Mouse (Mus musculus): ENCODE data around the gene Dimt1. TPM values are rescaled to one million over a fixed set of nuclear protein-coding genes. Genes with fewer than 3 reads are reported as not detected.

Dimt1 gene
- total and polyA plus RNA-seq, 3 experiments, result 35.2 to 49.1 TPM; not detected in 1

DNA sequence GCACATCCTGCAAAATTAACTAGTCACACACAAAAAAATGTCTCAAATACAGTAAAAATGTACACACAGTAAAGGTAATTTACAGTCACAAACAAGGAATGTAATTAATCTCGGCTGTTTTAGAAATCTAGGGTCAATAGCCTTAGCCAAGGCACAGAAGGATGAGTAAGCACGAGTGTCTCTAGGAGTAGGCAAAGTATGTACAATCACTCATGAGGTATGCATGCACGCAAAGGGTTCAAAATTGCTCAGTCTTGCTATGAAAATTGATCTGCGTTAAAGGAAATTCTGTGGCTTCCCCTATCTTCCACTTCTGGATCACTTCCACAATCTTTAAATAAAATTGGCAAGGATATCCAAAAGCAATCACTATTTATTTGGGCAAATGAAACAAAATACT, 14.6 kb downstream of the Dimt1 start:
- TF ChIP-seq ZNF384 (IDR thresholded peaks at IDR 0.05; ENCODE audit: low read depth, low read length) (no peak), MYC (IDR thresholded peaks at IDR 0.05; ENCODE audit: low read depth, low read length) (no peak), EP300 (IDR thresholded peaks at IDR 0.05; ENCODE audit: low read depth in 1 of 2, low read length in 2 of 2) (no peak), KAT2A (conservative IDR thresholded peaks at IDR 0.05; ENCODE audit: low read depth, low read length) (no peak), SIN3A (IDR thresholded peaks at IDR 0.05; ENCODE audit: low read length) (no peak)
- H3K9ac ChIP-seq (ENCODE audit: control insufficient read depth, low read depth, low read length, poor library complexity, severe bottlenecking), result no peak overlapping the region
- H3K4me3 ChIP-seq (ENCODE audit: control insufficient read depth in 1 of 2, insufficient read depth in 1 of 2, low read depth in 2 of 2, low read length in 2 of 2), result no peak overlapping the region
- H3K36me3 ChIP-seq (ENCODE audit: control insufficient read depth in 1 of 2, insufficient read depth in 2 of 2, low read length in 2 of 2), result peaks cover 7 to 45% of the 10 kb centered on the region in 2 experiments
- DNase-seq (ENCODE audit: low read depth, low spot score), result no peak
- no peaks in the 10 kb centered on the region for H3K27me3 ChIP-seq (ENCODE audit: control insufficient read depth in 1 of 2, insufficient read depth in 2 of 2, low read length in 2 of 2)
- H3K9me3 ChIP-seq (replicated peaks; ENCODE audit: insufficient read depth, low read length), result no peaks in the 10 kb centered on the region
- no peak overlapping the region for H3K27ac ChIP-seq (ENCODE audit: control insufficient read depth, low read depth, low read length)
- no peaks in the 10 kb centered on the region for H3K79me2 ChIP-seq (ENCODE audit: control insufficient read depth, insufficient read depth, low read length, poor library complexity)
- no peaks in the 10 kb centered on the region; a peak in 1 of 4 replicates for H3K4me1 ChIP-seq (ENCODE audit: control insufficient read depth in 1 of 2, insufficient read depth in 2 of 2, low read length in 2 of 2)

DNA sequence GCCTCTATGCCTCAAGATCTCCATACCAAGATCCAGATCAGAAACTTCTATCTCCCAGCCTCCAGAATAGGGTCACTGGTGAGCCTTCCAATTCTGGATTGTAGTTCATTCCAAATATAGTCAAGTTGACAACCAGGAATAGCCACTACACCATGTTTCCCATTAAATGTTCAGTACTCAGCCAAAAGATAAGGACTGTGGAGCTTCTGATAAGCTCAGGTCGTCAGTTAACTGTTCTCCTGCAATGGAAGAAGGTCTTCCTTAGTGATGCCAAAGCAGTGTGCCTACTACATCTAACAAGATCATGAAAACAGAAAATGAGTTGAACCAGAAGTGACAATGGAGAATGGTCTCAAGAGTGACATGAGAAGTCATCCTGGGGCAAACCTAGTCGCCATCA, 50.0 kb downstream of the Dimt1 start:
- H3K4me3 ChIP-seq (ENCODE audit: control insufficient read depth in 1 of 2, insufficient read depth in 1 of 2, low read depth in 2 of 2, low read length in 2 of 2), result peak overlapping the region in 1 of 2 experiments; percentile 28; a peak in 1 of 4 replicates
- no peak overlapping the region for H3K9ac ChIP-seq (ENCODE audit: control insufficient read depth, low read depth, low read length, poor library complexity, severe bottlenecking)
- no peaks in the 10 kb centered on the region for H3K9me3 ChIP-seq (replicated peaks; ENCODE audit: insufficient read depth, low read length)
- no peaks in the 10 kb centered on the region for H3K27me3 ChIP-seq (ENCODE audit: control insufficient read depth in 1 of 2, insufficient read depth in 2 of 2, low read length in 2 of 2)
- no peak for DNase-seq (ENCODE audit: low read depth, low spot score)
- H3K27ac ChIP-seq (ENCODE audit: control insufficient read depth, low read depth, low read length), result peak overlapping the region; percentile 52; the same call in 1 of the 2 replicates
- peaks cover 28 to 29% of the 10 kb centered on the region in 2 experiments for H3K4me1 ChIP-seq (ENCODE audit: control insufficient read depth in 1 of 2, insufficient read depth in 2 of 2, low read length in 2 of 2)
- H3K36me3 ChIP-seq (ENCODE audit: control insufficient read depth in 1 of 2, insufficient read depth in 2 of 2, low read length in 2 of 2), result peaks cover 10 to 36% of the 10 kb centered on the region in 2 experiments
- H3K79me2 ChIP-seq (ENCODE audit: control insufficient read depth, insufficient read depth, low read length, poor library complexity), result peaks cover 48% of the 10 kb centered on the region
- TF ChIP-seq ZNF384 (IDR thresholded peaks at IDR 0.05; ENCODE audit: low read depth, low read length) (no peak), USF2 (IDR thresholded peaks at IDR 0.05; ENCODE audit: borderline replicate concordance in 1 of 2, insufficient read depth in 1 of 2, low read depth in 1 of 2, low read length in 2 of 2) (no peak), CHD1 (IDR thresholded peaks at IDR 0.05; ENCODE audit: low read depth, low read length) (no peak), MYB (IDR thresholded peaks at IDR 0.05; ENCODE audit: low read depth, low read length) (peak; percentile 72), JUND (IDR thresholded peaks at IDR 0.05; ENCODE audit: low read depth, low read length) (no peak), RAD21 (IDR thresholded peaks at IDR 0.05; ENCODE audit: low read depth, low read length) (no peak), NRF1 (IDR thresholded peaks at IDR 0.05; ENCODE audit: insufficient read depth, low read depth, low read length, poor library complexity, severe bottlenecking) (no peak), EP300 (IDR thresholded peaks at IDR 0.05; ENCODE audit: low read depth in 1 of 2, low read length in 2 of 2) (peak; percentile 38 to 67; a peak in 3 of 4 replicates), TAL1 (IDR thresholded peaks at IDR 0.05; ENCODE audit: low read length) (no peak), ELF1 (IDR thresholded peaks at IDR 0.05; ENCODE audit: low read depth, low read length) (no peak), GABPA (IDR thresholded peaks at IDR 0.05; ENCODE audit: low read depth, low read length) (no peak), SIN3A (IDR thresholded peaks at IDR 0.05; ENCODE audit: low read length) (no peak), MAFK (IDR thresholded peaks at IDR 0.05; ENCODE audit: borderline replicate concordance, low read depth, low read length) (0 out of 2 replicates have a peak, but pooled peaks have one; percentile 15), CHD2 (IDR thresholded peaks at IDR 0.05; ENCODE audit: low read length) (no peak), POLR2A (IDR thresholded peaks at IDR 0.05; ENCODE audit: control insufficient read depth in 1 of 2, insufficient read depth in 1 of 2, low read depth in 1 of 2, low read length in 2 of 2, poor library complexity in 1 of 2) (no peak), POLR2AphosphoS2 (IDR thresholded peaks at IDR 0.05; ENCODE audit: low read length) (no peak), CTCF (IDR thresholded peaks at IDR 0.05 in 2 of 3, conservative IDR thresholded peaks at IDR 0.05 in 1 of 3; ENCODE audit: control insufficient read depth in 1 of 3, insufficient read depth in 1 of 3, low read depth in 2 of 3, low read length in 3 of 3, poor library complexity in 1 of 3, severe bottlenecking in 1 of 3) (no peak), ZKSCAN1 (IDR thresholded peaks at IDR 0.05; ENCODE audit: low read depth, low read length) (no peak), ZMIZ1 (IDR thresholded peaks at IDR 0.05; ENCODE audit: low read depth, low read length) (no peak), MAZ (IDR thresholded peaks at IDR 0.05; ENCODE audit: low read depth, low read length) (no peak), HCFC1 (IDR thresholded peaks at IDR 0.05; ENCODE audit: low read depth, low read length) (no peak), E2F4 (IDR thresholded peaks at IDR 0.05; ENCODE audit: borderline replicate concordance, low read depth, low read length) (no peak), KAT2A (conservative IDR thresholded peaks at IDR 0.05; ENCODE audit: low read depth, low read length) (no peak), USF1 (IDR thresholded peaks at IDR 0.05; ENCODE audit: low read depth, low read length) (no peak), ETS1 (IDR thresholded peaks at IDR 0.05; ENCODE audit: low read depth, low read length) (peak; percentile 64), SMC3 (IDR thresholded peaks at IDR 0.05; ENCODE audit: low read depth, low read length) (no peak), RCOR1 (IDR thresholded peaks at IDR 0.05; ENCODE audit: low read depth, low read length) (0 out of 2 replicates have a peak, but pooled peaks have one; percentile 20), MXI1 (IDR thresholded peaks at IDR 0.05; ENCODE audit: low read depth, low read length) (no peak), POLR2AphosphoS5 (IDR thresholded peaks at IDR 0.05; ENCODE audit: borderline replicate concordance, low read depth, low read length) (no peak), MAX (IDR thresholded peaks at IDR 0.05; ENCODE audit: low read length) (no peak), ZC3H11A (IDR thresholded peaks at IDR 0.05; ENCODE audit: low read depth, low read length) (no peak)
